Mouse (Mus musculus) spleen, postnatal 4 days (tissue): ENCODE data around the gene Rxra.

Source experiments
- DNase-seq, 2 experiments: peaks; one replicate each; pipeline ENCODE4 v3.0.0; 2022; ENCODE audit warnings: low spot score in 2 of 2

The Rxra gene

DNA sequence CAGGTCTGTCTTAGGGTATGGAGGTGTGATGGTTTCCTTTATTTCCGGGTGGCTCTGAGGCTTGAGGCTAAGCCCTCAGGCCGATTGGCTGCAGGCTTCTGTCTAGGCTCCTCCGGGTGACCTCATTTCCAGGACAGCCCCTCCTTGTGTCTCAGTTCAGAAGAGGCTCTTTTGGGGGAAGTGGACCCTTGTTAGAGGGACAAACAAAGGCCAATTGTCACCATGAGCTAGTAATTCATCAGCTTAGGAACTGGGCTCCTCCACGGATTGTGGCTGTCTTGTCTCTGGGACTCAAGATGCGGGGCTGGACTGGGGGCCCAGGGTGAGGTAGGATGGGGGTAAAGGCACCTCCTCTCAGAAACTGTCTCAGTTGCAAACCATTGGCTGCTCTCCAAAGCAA lies 5.5 kb upstream of the Rxra start:
- DNase-seq: no peak

DNA sequence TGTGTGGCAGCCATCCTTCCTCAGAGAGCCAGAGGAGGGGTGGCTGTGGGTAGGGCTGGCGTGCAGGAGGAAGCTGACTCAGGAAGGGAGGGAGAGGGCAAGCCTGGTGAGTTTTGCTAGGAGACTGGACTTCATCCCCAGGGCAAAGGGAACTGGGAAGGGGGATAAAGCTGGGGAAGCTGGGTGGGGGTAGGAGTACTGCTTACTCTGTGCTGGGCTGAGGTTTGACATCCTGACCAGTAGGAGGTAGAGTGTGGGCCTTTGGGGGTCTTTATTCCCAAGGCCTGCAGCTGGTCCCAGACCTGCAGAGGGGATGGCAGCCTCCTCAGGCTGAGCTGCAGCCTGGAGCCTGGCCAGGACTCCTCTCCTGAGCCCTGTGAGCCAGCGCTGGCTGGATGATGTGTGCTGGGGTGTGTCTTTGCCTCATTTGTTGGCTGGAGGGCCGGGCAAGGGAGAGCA lies 4.6 kb upstream of the Rxra start:
- no peak for DNase-seq

DNA sequence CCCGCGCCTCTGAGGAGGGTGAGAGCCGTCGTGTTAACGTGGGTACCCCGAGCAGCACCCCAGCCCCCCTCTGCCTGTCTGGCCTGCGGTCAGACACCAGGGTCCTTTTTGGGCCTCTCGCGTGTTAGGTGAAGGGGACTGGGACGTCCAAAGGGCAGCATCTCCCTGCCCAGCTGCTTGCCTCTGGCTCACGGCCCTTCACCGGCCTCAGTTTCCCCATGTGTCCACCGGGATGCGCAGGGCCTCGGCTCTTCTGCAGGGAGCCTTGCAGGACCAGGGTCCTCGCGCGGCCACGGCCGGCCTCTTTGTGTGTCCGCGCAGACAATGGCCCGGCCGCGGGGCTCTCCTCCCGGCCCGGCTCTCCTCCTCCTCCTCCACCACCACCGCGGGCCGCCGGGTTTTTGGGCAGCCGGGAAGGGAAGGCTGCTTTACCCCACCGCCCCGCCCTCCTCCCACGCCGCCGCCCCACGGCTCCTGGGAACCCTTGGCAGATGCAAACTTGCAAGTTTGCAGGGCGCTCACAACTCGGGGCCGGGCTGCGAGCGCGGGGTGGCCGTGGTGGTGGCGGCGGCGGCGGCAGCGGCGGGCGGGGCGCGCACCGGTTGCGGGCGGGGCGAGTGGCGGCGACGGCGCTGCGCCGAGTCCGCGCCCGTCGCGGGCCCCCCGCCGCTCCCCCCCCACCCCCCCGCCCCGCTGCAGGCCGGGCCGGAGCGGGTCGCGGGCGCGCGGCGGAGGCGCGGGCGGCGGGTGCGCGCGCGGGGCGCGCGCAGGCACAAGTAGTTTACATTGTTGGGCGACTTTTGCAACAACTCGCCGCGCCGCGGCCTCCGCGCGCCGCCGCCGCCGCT lies 462 bp downstream of the Rxra start:
- DNase-seq: peak; percentile 55 to 80

DNA sequence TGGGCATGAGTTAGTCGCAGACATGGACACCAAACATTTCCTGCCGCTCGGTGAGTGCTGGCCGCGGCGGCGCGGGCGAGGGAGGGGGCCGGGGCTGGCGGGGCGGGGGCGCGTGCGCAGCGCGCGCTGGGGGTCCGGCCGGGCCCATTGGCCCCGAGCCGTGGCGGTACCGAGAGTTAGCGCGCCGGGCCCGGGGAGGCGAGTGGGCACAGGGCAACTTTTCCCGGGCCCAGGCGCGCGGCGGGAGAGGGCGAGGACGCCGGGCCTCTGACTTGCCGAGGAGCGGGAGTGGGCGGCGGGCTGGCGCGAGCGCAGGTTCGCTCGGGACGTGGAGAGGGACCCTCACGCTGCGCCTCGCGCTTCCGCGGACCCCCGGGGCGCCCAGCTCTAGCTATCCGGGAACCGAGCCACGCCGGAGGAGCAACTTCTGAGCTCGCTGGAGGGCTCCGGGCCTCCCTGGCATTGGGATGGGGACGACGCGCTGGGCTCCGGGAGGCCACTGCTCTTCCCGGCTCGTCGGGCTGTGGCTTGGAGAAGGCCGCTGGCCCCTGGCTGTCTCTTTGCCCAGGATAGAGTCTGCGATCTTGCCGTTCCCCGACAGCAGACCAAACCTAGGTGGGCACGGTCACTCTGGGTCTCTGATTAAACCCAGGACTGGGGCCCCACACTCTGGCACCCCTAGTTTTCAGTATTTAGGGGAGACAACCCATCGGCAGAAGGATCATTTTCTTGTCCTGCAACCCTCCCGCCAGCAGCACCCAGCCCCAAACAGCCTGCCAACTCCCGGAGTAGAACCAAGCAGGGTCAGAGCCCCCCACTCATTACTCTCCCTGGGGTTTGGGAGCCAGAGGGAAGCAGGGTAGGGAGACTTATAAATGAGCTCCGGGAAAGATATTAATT lies 1.4 kb downstream of the Rxra start:
- peak in 1 of 2 experiments; percentile 75 for DNase-seq

DNA sequence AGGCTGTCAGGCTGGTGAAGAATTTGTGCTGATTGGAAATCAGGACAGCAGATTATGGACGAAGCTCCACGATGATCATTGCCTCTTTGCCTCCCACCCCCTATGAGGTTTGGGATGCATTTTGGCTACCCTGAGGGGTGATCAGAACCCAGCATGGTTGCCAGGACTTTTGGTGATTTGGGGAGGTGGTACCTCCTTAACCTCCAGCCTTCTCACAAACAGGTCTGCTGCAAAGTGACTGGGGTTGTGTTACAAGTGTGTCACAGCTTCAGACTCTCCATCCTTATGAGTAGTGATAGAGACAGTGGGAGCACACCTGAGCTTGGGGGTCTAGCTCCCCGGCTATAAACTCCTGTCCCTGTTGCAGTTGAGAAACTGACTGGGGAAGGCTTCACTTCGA lies 2.1 kb downstream of the Rxra start:
- DNase-seq: no peak

DNA sequence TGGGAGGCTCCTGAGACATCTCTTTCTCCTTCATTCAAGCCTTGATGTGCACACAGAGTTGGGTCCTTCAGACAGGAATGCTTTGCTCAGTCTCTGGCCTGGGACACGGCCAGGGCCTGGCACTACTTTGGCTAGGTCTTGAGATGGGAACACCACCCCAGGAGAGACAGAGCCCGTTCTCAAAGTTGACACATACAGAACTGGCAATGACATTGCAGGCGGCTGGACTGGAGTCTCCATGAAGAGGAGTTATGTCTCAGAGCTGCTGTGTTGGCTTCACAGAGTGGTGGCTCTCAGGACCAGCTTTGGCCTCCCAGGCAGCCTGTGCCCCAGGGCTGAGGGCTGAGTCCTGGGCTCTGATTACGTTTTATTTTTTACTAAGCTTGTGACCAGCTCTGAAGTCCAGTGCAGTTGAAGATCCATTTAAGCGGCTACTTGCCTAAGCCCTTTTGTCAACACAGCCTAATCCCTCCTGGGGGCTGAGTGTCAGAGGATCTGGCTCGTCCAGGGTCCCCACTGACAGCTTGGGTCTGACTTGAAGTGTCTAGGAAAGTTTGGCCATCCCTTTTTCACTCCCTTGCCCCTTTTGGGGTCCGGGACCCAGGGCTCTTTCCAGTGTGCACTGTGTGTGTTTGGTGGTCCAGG lies 2.7 kb downstream of the Rxra start:
- DNase-seq: no peak

DNA sequence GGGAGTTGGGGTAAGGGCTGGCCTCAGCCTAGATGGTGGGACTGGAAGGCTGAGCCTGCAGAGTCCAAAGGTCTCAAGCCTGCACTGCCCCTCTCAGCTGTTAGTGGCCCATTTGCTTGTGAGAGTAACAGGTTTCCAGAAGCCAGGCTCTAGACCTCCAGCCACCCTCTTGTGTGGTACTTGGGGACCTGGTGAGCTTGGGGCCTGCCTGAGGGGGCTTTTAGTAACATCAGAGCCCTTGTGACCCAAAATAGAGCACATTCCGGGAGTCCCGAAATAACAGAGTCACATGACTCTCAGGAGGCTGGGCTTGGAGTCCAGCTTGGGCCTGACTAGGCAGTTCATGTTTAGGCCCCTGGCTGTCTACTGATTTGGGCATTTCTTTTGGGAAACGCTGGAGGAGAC lies 3.4 kb downstream of the Rxra start:
- no peak for DNase-seq

DNA sequence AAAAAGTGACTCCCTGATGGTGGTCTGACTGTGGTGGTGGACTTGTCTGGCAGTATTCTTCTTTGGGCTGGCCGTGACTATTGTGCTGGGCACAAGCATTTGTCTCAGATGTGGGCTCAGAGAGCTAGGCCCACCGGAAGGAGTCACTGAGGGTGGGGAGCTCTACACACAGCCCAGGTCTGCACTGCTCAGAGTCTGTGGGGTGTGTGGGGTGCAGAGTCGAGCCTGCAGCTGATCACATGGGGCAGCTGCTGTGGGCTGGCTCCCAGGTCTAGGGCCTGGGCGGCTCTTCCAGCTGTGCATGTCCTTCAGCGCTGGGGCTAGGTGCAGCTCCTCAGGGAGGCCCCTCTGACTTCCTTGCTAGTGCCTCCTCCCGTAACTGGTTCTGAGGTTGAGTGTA lies 3.8 kb downstream of the Rxra start:
- no peak for DNase-seq

DNA sequence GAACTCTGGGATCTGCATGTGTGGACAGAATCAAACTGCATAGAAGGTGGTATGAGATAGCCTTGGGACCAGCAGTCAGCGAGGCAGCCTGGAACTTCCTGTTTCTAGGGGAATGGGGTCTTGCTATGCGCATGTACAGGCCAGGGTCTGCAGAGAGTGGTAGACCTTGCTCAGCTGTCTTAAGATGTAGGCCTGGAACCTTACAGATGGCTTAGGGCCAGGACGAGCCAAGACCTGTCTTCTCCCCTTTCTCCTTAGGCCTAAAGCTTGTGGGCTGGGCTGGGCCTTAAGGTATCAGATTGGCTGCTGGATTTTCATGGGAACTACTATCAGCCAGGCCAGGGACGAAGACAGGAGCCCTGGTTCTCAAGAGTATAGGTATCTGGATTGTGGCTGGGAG lies 4.4 kb downstream of the Rxra start:
- DNase-seq: no peak

DNA sequence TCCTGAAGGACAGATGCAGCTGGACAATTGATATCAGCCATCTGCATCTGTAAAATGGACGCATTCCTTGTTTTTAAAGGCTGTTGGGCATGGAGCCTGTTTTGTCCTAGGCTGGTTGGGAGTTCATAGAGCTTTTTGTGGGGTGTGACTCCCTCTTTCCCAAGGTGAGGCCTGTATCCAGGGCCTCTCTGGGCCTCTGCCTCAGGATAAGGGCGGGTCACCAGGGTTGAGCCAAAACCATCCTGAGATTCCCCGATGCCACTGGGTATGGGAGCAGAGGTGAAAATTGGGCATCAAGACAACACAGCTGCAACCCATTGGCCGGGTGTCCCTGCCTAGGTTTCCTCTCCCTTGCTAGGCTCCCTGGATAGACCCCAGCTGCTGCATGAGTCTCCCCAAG lies 5.2 kb downstream of the Rxra start:
- DNase-seq: no peak

DNA sequence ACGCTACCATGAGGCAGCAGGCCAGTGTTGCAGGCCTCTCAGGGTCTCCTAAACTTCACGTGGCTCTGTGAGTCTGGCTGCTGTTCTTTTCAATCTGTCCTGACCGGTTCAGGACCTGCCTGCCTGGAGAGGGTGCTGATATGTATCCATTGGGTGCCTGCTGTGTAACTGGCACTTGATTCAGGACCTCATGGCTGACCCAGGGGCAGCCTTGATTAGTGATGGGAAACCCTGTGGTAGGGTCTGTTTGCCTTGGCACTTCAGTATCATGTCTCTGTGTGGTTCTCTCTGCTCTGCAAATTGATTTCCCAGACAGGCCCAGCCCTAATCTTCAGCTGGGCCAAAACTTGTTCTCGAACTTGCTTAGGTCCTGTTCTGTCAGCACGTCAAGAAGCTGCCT lies 5.9 kb downstream of the Rxra start:
- DNase-seq: no peak

DNA sequence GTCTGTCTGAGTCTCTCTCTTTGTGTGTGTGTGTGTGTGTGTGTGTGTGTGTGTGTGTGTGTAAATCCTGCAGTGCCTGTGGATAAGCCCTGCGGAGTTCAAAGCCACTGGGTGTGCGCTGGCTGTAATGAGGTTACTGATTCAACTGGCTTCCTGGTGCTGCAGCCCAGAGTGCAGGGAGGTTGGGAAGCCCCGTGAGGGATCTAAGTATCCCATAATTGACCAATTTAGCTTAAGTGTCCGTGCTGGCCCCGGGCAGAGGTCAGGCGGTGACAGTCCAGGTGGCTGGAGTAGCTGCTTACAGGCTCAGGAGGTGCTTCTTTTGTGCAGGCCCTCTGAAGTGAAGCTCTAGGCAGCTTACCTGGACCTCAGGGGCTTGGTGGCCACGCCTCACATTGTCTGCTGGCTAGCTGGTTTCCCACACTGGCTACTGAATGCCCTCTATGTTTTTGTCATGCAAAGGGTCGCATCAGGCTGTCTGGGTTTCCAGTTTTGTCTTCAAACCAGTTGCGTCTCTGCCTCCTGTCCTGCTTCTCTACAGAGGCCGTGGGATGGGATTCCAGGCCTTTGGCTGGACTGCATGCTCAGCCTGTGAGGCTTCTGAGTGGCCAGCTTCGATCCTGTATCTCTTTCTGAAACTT lies 7.9 kb downstream of the Rxra start:
- DNase-seq: no peak

DNA sequence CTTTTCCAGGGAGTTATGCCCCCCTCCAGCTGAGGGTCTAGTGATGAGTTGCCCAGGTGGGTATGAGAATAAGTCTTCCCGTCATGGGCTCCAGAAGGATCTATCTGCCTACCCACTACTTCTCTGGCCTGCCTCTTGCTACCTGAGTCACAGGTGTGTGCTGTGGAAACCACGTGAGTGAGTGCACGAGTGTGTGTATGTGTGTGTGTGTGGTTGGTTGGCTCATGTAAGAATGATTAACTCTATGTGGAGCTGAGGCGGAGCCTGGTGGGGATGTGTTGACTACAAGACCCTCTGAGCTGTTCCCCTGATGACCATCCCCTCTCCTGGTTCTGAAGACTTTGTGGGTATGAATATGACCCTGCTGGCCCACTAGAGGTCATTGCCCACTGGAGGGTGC lies 9.7 kb downstream of the Rxra start:
- no peak for DNase-seq

DNA sequence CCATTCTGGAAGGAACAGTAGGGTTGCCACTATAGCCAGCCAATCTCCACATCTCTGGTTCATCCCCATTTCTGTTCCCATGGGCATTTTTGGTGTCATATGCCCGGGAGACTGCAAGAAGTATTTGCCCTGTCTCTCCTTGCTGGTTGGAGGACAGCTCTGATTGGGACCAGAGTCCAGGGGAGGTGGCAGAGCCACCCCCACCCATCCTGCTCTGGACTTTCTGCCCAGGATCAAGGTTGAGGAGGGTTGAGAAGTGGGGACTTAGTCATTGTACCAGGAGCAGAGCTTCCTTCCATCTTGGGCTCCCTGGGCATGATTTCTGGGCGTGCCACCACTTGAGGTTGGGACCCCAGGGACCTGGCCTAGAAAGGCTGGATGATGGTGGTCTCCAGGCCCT lies 10.1 kb downstream of the Rxra start:
- DNase-seq: no peak

DNA sequence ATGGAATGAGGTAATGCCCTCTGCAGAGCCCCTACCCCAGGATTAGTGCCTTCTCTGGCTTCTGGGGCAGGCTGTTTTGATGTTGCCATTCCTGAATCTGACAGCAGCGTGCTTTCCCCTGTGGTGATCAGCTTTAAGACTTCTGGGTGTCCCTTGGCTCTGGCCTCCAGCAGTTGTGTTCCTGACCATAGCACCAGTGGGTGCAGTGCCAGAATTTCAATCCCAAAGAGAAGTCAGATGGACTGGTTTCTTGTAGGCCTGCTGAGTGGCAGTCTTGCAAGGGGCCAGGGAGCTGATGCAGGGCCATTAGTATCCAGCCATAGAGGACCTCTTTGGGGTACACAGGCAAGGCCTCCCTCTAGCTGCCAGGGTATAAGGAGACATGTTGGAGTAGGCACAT lies 10.8 kb downstream of the Rxra start:
- no peak for DNase-seq

DNA sequence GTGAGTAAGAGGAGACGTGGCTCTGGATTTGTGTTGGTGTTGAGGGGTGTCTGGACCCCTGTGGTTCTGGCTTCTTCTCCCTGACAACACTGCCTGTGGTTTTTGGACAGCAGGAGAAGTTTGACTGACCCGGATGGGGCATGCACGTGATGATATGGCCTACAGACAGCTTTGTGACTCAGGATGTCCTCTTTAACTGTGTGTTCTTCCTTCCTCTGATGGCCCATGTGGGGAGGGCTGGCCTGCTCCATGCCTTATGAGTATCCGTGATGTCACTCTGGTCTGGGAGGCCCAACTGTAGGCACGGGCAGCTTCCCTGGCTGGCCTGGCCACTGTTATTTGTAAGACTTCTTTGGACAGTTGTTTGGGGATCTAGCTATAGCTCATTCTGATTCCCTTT lies 11.7 kb downstream of the Rxra start:
- DNase-seq: no peak

DNA sequence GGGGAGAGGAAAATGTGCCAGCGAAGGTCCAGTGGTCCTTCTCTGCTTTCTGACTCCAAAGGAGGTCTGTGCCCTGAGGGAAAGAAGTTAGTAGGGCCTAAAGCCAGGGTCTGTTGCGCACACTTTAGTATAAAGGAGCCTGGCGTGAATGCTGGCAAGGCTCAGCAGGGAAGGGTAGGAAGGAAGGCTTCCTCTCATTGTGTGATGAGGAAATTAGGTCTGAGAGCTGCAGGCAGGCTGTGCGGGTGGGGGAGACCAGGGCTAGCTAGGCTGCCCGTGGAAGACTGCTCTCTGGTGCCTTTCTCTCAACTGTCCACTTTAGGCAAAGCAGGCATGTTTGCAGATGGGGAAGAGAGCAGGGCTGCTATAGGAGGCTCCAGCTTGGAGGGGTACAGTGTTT lies 14.5 kb downstream of the Rxra start:
- DNase-seq: no peak

DNA sequence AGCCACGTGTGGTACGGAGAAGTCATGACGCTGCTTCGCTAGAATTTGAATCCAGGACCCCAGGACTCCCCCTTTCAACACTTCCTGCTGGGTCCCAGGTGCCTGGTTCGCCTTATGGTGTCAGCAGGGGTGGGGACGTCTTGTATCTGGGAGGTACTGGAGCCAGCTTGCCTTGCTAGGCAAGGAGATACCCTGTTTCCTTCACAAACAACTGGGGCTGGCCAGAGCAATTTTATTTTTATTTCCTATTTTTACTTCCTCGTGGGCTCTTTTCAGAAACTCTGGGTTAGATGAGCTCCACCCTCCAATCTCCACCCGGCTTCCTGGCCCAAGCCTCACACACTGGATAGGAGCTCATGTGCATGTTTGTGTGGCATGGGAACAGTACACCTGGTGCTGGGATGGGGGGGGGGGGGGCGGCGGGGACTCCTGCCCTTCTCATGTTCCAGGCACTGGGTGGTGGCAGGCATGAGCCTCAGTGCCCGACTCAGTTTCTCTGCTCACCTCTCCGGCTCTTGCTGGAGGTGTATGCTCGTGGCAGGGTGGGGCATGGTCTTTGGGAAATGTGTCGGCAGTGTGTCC lies 15.0 kb downstream of the Rxra start:
- no peak for DNase-seq

DNA sequence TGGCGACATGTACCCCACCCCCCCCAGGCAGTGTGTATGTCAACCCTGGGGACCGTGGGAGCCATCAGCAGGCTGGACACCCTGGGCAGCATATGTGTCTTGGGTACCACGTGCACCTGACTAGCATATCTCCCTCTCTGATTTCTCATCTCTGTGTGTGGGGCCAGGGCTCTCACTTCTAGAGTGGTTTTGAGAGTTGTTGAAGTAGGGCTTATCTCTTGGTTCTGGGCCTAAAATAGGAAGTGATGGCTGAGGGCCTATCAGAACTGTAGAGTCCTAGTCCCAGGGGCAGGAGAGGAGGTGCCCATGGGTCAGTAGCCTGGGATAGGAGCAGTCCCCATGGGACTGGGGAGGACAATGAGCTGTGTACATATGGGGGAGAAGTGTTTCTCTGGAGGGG lies 16.4 kb downstream of the Rxra start:
- no peak for DNase-seq

DNA sequence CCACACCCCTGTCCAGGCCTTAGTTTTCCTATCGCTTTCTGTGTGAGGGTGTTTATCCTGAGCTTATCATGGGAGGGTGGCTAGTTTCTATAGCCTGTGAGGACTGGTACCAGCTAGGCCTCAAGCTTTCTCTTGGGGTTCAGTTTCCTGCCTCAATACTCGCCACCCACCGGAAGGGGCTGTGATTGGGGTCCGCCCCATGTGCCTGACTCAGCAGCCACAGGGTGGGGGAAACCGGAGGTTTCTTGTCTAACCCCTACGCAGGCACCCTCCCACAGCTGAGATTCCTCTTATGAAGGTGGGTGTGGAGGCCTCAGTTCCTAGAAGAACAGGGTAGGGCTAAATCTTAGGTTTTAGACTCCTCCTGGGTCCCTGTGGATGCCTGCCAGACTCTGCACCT lies 17.4 kb downstream of the Rxra start:
- no peak for DNase-seq

DNA sequence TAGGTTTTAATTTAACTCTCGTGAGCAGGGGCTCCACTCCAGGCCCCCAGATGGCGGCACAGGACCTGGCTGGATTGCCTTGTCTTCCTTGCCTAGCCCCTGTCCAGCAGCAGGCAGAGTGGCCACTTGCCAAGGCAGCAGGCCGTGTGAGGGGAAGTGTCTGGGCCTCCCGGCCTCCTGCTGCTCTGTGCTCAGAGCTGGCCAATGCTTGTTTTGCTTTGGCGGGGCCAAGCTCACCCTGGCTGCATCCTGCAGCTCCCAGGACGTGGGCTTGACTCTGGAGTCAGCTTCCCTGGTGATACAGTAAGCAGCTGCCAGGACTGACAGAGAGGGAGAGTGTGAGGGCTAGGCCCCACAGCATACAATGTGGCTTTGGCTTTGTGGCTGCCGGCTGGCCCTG lies 23.3 kb downstream of the Rxra start:
- no peak for DNase-seq

DNA sequence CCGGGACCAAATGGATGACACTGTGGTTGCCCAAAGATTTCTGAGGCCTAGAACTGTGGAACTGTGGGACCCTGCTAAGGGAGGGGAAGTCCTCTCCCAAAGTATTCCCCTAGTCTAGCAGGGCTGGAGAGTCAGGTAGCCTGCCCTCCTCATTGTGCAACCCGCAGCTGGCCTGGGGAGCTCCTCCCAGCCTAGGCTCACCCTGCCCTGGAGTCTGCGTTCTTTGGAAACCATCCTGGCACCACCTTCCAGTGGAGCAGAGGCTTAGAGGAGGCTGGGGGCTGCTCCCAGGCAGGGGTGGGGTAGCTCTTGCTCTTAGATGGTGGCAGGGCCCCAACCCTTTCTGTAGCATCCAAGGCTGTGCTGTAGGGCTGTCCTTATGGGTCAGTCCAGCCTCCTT lies 26.0 kb downstream of the Rxra start:
- DNase-seq: no peak
